8 mouse cellular contexts compared by ENCODE assay signal in the genomic region with DNA sequence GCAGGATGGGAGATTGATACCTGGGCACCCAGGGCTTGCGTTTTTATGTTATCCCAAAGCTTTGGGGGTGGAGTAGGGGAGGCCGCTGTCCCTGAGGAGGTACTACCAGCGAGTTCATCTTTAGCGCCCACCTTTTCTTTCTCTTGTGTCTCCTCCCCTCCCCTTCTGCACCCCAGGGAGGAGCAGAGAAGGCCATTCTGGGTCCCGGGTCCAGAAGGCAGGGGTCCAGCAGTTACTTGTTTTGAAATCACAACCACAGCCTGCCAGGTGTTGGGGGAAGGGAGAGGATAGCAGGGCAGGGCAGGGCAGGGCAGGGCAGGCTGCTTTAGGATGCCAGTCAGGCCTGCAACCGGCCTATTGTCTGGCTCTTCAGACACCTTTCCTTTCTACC. TPM values are rescaled to one million over a fixed set of nuclear protein-coding genes. Genes with fewer than 3 reads are reported as not detected.
A peak's percentile ranks its signal among the peaks of the same experiment; 100 is the strongest.
DNase-seq lines count a peak whose midpoint lies in the region; ATAC-seq and TF ChIP-seq lines count a peak whose summit lies in the region.

No protein-coding gene starts in this region.

- no peak for ATAC-seq in lung, embryonic 14.5 days (ENCODE audit: insufficient read depth)
- ATAC-seq in embryonic facial prominence, embryonic 13.5 days (ENCODE audit: insufficient number of reproducible peaks, insufficient read depth, low FRiP score, low TSS enrichment, low read depth), result no peak
- no peak for ATAC-seq in intestine, embryonic 15.5 days
- ATAC-seq in neural tube, embryonic 15.5 days (ENCODE audit: low FRiP score), result peak; percentile 25

- no peaks in the 10 kb centered on the region for H3K9me3 ChIP-seq in lung, embryonic 14.5 days (ENCODE audit: low read depth, low read length)
- no peaks in the 10 kb centered on the region for H3K9me3 ChIP-seq in embryonic facial prominence, embryonic 13.5 days
- no peaks in the 10 kb centered on the region for H3K9me3 ChIP-seq in intestine, embryonic 15.5 days
- H3K9me3 ChIP-seq in neural tube, embryonic 15.5 days (replicated peaks), result no peaks in the 10 kb centered on the region

- peak overlapping the region; percentile 45; the same call in 1 of the 2 replicates for H3K9ac ChIP-seq in lung, embryonic 14.5 days
- peak overlapping the region; percentile 72 for H3K9ac ChIP-seq in embryonic facial prominence, embryonic 13.5 days
- peak overlapping the region; percentile 49 for H3K9ac ChIP-seq in intestine, embryonic 15.5 days
- peak overlapping the region; percentile 85 for H3K9ac ChIP-seq in neural tube, embryonic 15.5 days (replicated peaks)

- peak overlapping the region; percentile 44 for H3K4me3 ChIP-seq in lung, embryonic 14.5 days (ENCODE audit: low read depth, low read length)
- H3K4me3 ChIP-seq in embryonic facial prominence, embryonic 13.5 days, result peak overlapping the region; percentile 57
- H3K4me3 ChIP-seq in intestine, embryonic 15.5 days (replicated peaks), result peak overlapping the region; percentile 45
- H3K4me3 ChIP-seq in neural tube, embryonic 15.5 days (replicated peaks), result peak overlapping the region; percentile 70

- peak overlapping the region; percentile 92 for H3K4me2 ChIP-seq in lung, embryonic 14.5 days
- peak overlapping the region; percentile 96 for H3K4me2 ChIP-seq in embryonic facial prominence, embryonic 13.5 days
- peak overlapping the region; percentile 97 for H3K4me2 ChIP-seq in intestine, embryonic 15.5 days (replicated peaks)
- H3K4me2 ChIP-seq in neural tube, embryonic 15.5 days, result peak overlapping the region; percentile 64

- WGBS in lung, embryonic 14.5 days, result 16% methylated on average over 6 of the region's 6 CpGs
- 14% methylated on average over 6 of the region's 6 CpGs for WGBS in embryonic facial prominence, embryonic 13.5 days
- WGBS in intestine, embryonic 15.5 days, result 26% methylated on average over 6 of the region's 6 CpGs
- 2% methylated on average over 6 of the region's 6 CpGs for WGBS in neural tube, embryonic 15.5 days

- no peak for DNase-seq in lung, embryonic 14.5 days
- DNase-seq in lung, postnatal 14 days, result no peak
- no peak for DNase-seq in layer of hippocampus, adult 9-10 months (ENCODE audit: low spot score)
- DNase-seq in spleen, adult 18-20 months, result no peak
- DNase-seq in thymus, postnatal 36 days, result no peak

- TF ChIP-seq CTCF in lung, embryonic 14.5 days (IDR thresholded peaks at IDR 0.05; ENCODE audit: low read depth), result no peak

- H3K27ac ChIP-seq in lung, embryonic 14.5 days (ENCODE audit: low read depth), result no peak overlapping the region
- no peak overlapping the region for H3K27ac ChIP-seq in embryonic facial prominence, embryonic 13.5 days
- no peak overlapping the region for H3K27ac ChIP-seq in intestine, embryonic 15.5 days
- peak overlapping the region; percentile 92 for H3K27ac ChIP-seq in neural tube, embryonic 15.5 days (replicated peaks)

- H3K27me3 ChIP-seq in lung, embryonic 14.5 days (ENCODE audit: insufficient read depth, low read length), result peaks cover 31% of the 10 kb centered on the region
- peaks cover 32% of the 10 kb centered on the region for H3K27me3 ChIP-seq in embryonic facial prominence, embryonic 13.5 days
- peaks cover 11% of the 10 kb centered on the region for H3K27me3 ChIP-seq in intestine, embryonic 15.5 days (replicated peaks)
- no peaks in the 10 kb centered on the region for H3K27me3 ChIP-seq in neural tube, embryonic 15.5 days (replicated peaks)

- H3K4me1 ChIP-seq in lung, embryonic 14.5 days (ENCODE audit: insufficient read depth), result no peaks in the 10 kb centered on the region
- H3K4me1 ChIP-seq in embryonic facial prominence, embryonic 13.5 days, result peaks cover 16% of the 10 kb centered on the region
- peaks cover 5% of the 10 kb centered on the region for H3K4me1 ChIP-seq in intestine, embryonic 15.5 days (replicated peaks)
- peaks cover 43% of the 10 kb centered on the region for H3K4me1 ChIP-seq in neural tube, embryonic 15.5 days

- H3K36me3 ChIP-seq in lung, embryonic 14.5 days (ENCODE audit: insufficient read depth), result no peaks in the 10 kb centered on the region
- no peaks in the 10 kb centered on the region for H3K36me3 ChIP-seq in embryonic facial prominence, embryonic 13.5 days
- H3K36me3 ChIP-seq in intestine, embryonic 15.5 days, result no peaks in the 10 kb centered on the region
- H3K36me3 ChIP-seq in neural tube, embryonic 15.5 days, result no peaks in the 10 kb centered on the region

RNA-seq across cellular contexts. Expression of a gene that starts 0.8 kb away (rescaled TPM):
- 1.6 and 2.2 TPM in 2 replicates for polyA plus RNA-seq in lung, embryonic 14.5 days (2014; fragmentation: Nextera tagmentation; extraction: Ambion mirVana)
- 8.7 and 9.4 TPM in 2 replicates for polyA plus RNA-seq in embryonic facial prominence, embryonic 13.5 days (2015; fragmentation: Nextera tagmentation; extraction: Ambion mirVana)
- 7.6 and 8.6 TPM in 2 replicates for polyA plus RNA-seq in intestine, embryonic 15.5 days (2015; fragmentation: Nextera tagmentation; extraction: Ambion mirVana)
- 107 and 130 TPM in 2 replicates for polyA plus RNA-seq in neural tube, embryonic 15.5 days (2015; fragmentation: Nextera tagmentation; extraction: Ambion mirVana)

RNA-seq across cellular contexts. Expression of a gene that starts 13.3 kb away (rescaled TPM):
- polyA plus RNA-seq in lung, embryonic 14.5 days (2014; fragmentation: Nextera tagmentation; extraction: Ambion mirVana), result not detected in 2 replicates
- polyA plus RNA-seq in embryonic facial prominence, embryonic 13.5 days (2015; fragmentation: Nextera tagmentation; extraction: Ambion mirVana), result not detected in 2 replicates
- not detected in 2 replicates for polyA plus RNA-seq in intestine, embryonic 15.5 days (2015; fragmentation: Nextera tagmentation; extraction: Ambion mirVana)
- not detected in 2 replicates for polyA plus RNA-seq in neural tube, embryonic 15.5 days (2015; fragmentation: Nextera tagmentation; extraction: Ambion mirVana)

Comparison
In these comparisons a context has a peak if more than half of its experiments do, and no peak if none do; other contexts are left out.
1. RNA of a gene that starts 0.8 kb away (polyA plus RNA-seq): 107 to 130 TPM in neural tube, embryonic 15.5 days; 8.7 to 9.4 TPM in embryonic facial prominence, embryonic 13.5 days, 7.6 to 8.6 TPM in intestine, embryonic 15.5 days and 1.6 to 2.2 TPM in lung, embryonic 14.5 days; every median in the first group is over 10 times any median in the second.
2. Peak in every context shown above with its lines, with median percentiles within 50 percentile points of each other: H3K4me2 ChIP-seq, H3K4me3 ChIP-seq and H3K9ac ChIP-seq.